Mouse (Mus musculus) ES-Bruce4 (cell line): ENCODE results near the gene Usp17la. TPM values are rescaled to one million over a fixed set of nuclear protein-coding genes. Genes with fewer than 3 reads are reported as not detected.

Experiments used
- H3K27ac ChIP-seq: 2 replicates; pipeline ENCODE4 v1.5.1; 2012; ENCODE audit warnings: low read length, inconsistent platforms; ENCODE audit not compliant: insufficient read depth
- H3K27me3 ChIP-seq: 2 replicates; pipeline ENCODE4 v1.6.1; 2012; ENCODE audit warnings: mild to moderate bottlenecking, low read length, inconsistent platforms; ENCODE audit not compliant: control insufficient read depth, poor library complexity, insufficient read depth, severe bottlenecking
- H3K36me3 ChIP-seq: 2 replicates; pipeline ENCODE4 v1.6.1; 2012; ENCODE audit warnings: inconsistent platforms, mild to moderate bottlenecking, low read length, moderate library complexity; ENCODE audit not compliant: control insufficient read depth, poor library complexity, insufficient read depth, severe bottlenecking
- H3K4me1 ChIP-seq: one replicate; pipeline ENCODE4 v1.8.1; 2011; ENCODE audit warnings: low read length; ENCODE audit not compliant: control insufficient read depth, insufficient read depth
- H3K4me3 ChIP-seq: 2 replicates; pipeline ENCODE4 v1.5.1; 2011; ENCODE audit warnings: low read depth, mild to moderate bottlenecking, low read length
- H3K9ac ChIP-seq: 2 replicates; pipeline ENCODE4 v1.6.1; 2012; ENCODE audit warnings: low read depth, mild to moderate bottlenecking, inconsistent platforms; ENCODE audit not compliant: poor library complexity, severe bottlenecking
- H3K9me3 ChIP-seq: replicated peaks from 2 replicates; pipeline ENCODE4 v1.6.1; 2012; ENCODE audit warnings: mild to moderate bottlenecking, low read length, inconsistent platforms; ENCODE audit not compliant: control insufficient read depth, poor library complexity, insufficient read depth, severe bottlenecking
- CTCF ChIP-seq: IDR thresholded peaks from one replicate; pipeline ENCODE4 v1.8.1; 2011; ENCODE audit warnings: low read depth, low read length
- EP300 ChIP-seq: IDR thresholded peaks from 2 replicates; pipeline ENCODE4 v1.6.1; 2011; ENCODE audit warnings: low read depth, low read length; ENCODE audit not compliant: insufficient read depth
- POLR2A ChIP-seq: IDR thresholded peaks from one replicate; pipeline ENCODE4 v1.8.1; 2011; ENCODE audit warnings: low read length; ENCODE audit not compliant: insufficient read depth
- polyA plus RNA-seq: library from polyadenylated mRNA; stranded (reverse); fragments of >200 nt; gene quantifications from 2 replicates; pipeline ENCODE4 v1.2.4, GENCODE M21; 2011; ENCODE audit warnings: low read depth; ENCODE audit not compliant: missing spikeins, insufficient read depth, insufficient read length

The Usp17la gene
- polyA plus RNA-seq, 1 experiment: not detected

DNA sequence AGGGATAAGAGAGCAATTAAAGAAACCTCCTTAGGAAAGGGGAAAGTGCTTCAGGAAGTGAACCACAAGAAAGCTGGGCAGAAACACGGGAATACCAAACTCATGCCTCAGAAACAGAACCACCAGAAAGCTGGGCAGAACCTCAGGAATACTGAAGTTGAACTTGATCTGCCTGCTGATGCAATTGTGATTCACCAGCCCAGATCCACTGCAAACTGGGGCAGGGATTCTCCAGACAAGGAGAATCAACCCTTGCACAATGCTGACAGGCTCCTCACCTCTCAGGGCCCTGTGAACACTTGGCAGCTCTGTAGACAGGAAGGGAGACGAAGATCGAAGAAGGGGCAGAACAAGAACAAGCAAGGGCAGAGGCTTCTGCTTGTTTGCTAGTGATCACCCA is 4.6 kb downstream of the Usp17la start:
- H3K27ac ChIP-seq: no peak overlapping the region
- no peaks in the 10 kb centered on the region for H3K27me3 ChIP-seq
- H3K36me3 ChIP-seq: no peaks in the 10 kb centered on the region
- H3K9ac ChIP-seq: no peak overlapping the region
- no peaks in the 10 kb centered on the region for H3K4me1 ChIP-seq
- no peak for TF ChIP-seq POLR2A
- no peaks in the 10 kb centered on the region for H3K9me3 ChIP-seq
- no peak overlapping the region for H3K4me3 ChIP-seq

- Histone ChIP-seq H3K27me3 (no peaks in the 10 kb centered on the region), H3K9ac (no peak within 1 kb of the TSS), H3K27ac (no peak within 1 kb of the TSS), H3K36me3 (no peaks in the 10 kb centered on the region), H3K4me3 (no peak within 1 kb of the TSS), H3K9me3 (no peaks in the 10 kb centered on the region), H3K4me1 (no peaks in the 10 kb centered on the region)
- TF ChIP-seq EP300: no peak
- TF ChIP-seq POLR2A: no peak
- no peak for TF ChIP-seq CTCF
These were observed 20.9 kb downstream of the Usp17la start, which contains the start of gene Olfr665 for GRCm38 (mm10) chr7:104877731-104878130. Gene Olfr665 (plus strand): TSS chr7:104878031.

- Histone ChIP-seq H3K4me1 (no peaks in the 10 kb centered on the region), H3K27me3 (no peaks in the 10 kb centered on the region), H3K27ac (no peak within 1 kb of the TSS), H3K4me3 (no peak within 1 kb of the TSS), H3K36me3 (no peaks in the 10 kb centered on the region), H3K9ac (no peak within 1 kb of the TSS), H3K9me3 (no peaks in the 10 kb centered on the region)
- no peak for TF ChIP-seq EP300
These were observed 39.0 kb downstream of the Usp17la start, which contains the start of gene Olfr666 for GRCm38 (mm10) chr7:104895852-104896251. Gene Olfr666 (minus strand): TSS chr7:104895952.

Other genes starting within 250 kb of the Usp17la start
- gene Olfr656, start 243.1 kb upstream of the Usp17la start, polyA plus RNA-seq: not detected in 2 replicates
- gene Olfr657, start 232.2 kb upstream of the Usp17la start, polyA plus RNA-seq: not detected in 2 replicates
- not detected in 2 replicates for gene Olfr658, start 209.7 kb upstream of the Usp17la start, polyA plus RNA-seq
- gene Olfr659, start 190.3 kb upstream of the Usp17la start, polyA plus RNA-seq: not detected in 2 replicates
- gene Olfr661, start 170.5 kb upstream of the Usp17la start, polyA plus RNA-seq: not detected in 2 replicates
- not detected in 2 replicates for gene Usp17le, start 79.5 kb upstream of the Usp17la start, polyA plus RNA-seq
- gene Usp17lb, start 14.4 kb upstream of the Usp17la start, polyA plus RNA-seq: not detected in 2 replicates
- not detected in 2 replicates for gene Olfr665, start 21.0 kb downstream of the Usp17la start, polyA plus RNA-seq
- gene Olfr666, start 38.9 kb downstream of the Usp17la start, polyA plus RNA-seq: not detected in 2 replicates
- not detected in 2 replicates for gene Olfr667, start 64.5 kb downstream of the Usp17la start, polyA plus RNA-seq
- gene Olfr668, start 71.0 kb downstream of the Usp17la start, polyA plus RNA-seq: not detected in 2 replicates
- not detected in 2 replicates for gene Olfr669, start 77.2 kb downstream of the Usp17la start, polyA plus RNA-seq
- not detected in 2 replicates for gene Olfr670, start 105.6 kb downstream of the Usp17la start, polyA plus RNA-seq
- not detected in 2 replicates for gene Olfr671, start 122.1 kb downstream of the Usp17la start, polyA plus RNA-seq
- not detected in 2 replicates for gene Olfr672, start 145.0 kb downstream of the Usp17la start, polyA plus RNA-seq
- gene Olfr675, start 171.5 kb downstream of the Usp17la start, polyA plus RNA-seq: not detected in 2 replicates
- gene Olfr676, start 175.7 kb downstream of the Usp17la start, polyA plus RNA-seq: not detected in 2 replicates
- gene Olfr677, start 194.4 kb downstream of the Usp17la start, polyA plus RNA-seq: not detected in 2 replicates
- gene Olfr678, start 207.5 kb downstream of the Usp17la start, polyA plus RNA-seq: not detected in 2 replicates
- gene Olfr679, start 224.2 kb downstream of the Usp17la start, polyA plus RNA-seq: not detected in 2 replicates
- not detected in 2 replicates for gene Olfr680-ps1, start 235.8 kb downstream of the Usp17la start, polyA plus RNA-seq